Mouse (Mus musculus): ENCODE data around the gene Tnk2. TPM values are rescaled to one million over a fixed set of nuclear protein-coding genes. Genes with fewer than 3 reads are reported as not detected.

The Tnk2 gene
- polyA plus RNA-seq, 1 experiment = 238 TPM

- Histone ChIP-seq H3K4me1 (ENCODE audit: control insufficient read depth, insufficient read depth, low read length) (no peaks in the 10 kb centered on the region; the same call in 1 of the 2 replicates), H3K27ac (ENCODE audit: insufficient read depth, low read length) (no peak overlapping the region), H3K27me3 (ENCODE audit: control insufficient read depth, insufficient read depth, low read length) (no peaks in the 10 kb centered on the region), H3K4me3 (replicated peaks; ENCODE audit: insufficient read depth, low read depth, low read length) (no peak overlapping the region)
- TF ChIP-seq POLR2A (IDR thresholded peaks at IDR 0.05; ENCODE audit: borderline replicate concordance, insufficient read depth, low read length) (no peak), CTCF (IDR thresholded peaks at IDR 0.05; ENCODE audit: borderline replicate concordance, insufficient read depth, low read depth, low read length) (no peak)
- WGBS = 79% methylated on average over 14 of the region's 14 CpGs
- DNase-seq = no peak
These were observed 66.9 kb downstream of the Tnk2 start for GRCm38 (mm10) chr16:32710426-32711070.

GRCm38 (mm10) chr16:32712202-32712601 lies 68.5 kb downstream of the Tnk2 start:
- Histone ChIP-seq H3K4me3 (replicated peaks; ENCODE audit: insufficient read depth, low read depth, low read length) (no peak overlapping the region), H3K27ac (ENCODE audit: insufficient read depth, low read length) (no peak overlapping the region), H3K4me1 (ENCODE audit: control insufficient read depth, insufficient read depth, low read length) (no peaks in the 10 kb centered on the region), H3K27me3 (ENCODE audit: control insufficient read depth, insufficient read depth, low read length) (no peaks in the 10 kb centered on the region)
- TF ChIP-seq CTCF (IDR thresholded peaks at IDR 0.05; ENCODE audit: borderline replicate concordance, insufficient read depth, low read depth, low read length) = no peak
- TF ChIP-seq POLR2A (IDR thresholded peaks at IDR 0.05; ENCODE audit: borderline replicate concordance, insufficient read depth, low read length) = no peak
- 75% methylated on average over 11 of the region's 11 CpGs for WGBS
- DNase-seq = no peak

GRCm38 (mm10) chr16:32713556-32713955 lies 69.9 kb downstream of the Tnk2 start:
- no peaks in the 10 kb centered on the region for H3K4me1 ChIP-seq (ENCODE audit: control insufficient read depth, insufficient read depth, low read length)
- no peak for DNase-seq
- no peak overlapping the region for H3K4me3 ChIP-seq (replicated peaks; ENCODE audit: insufficient read depth, low read depth, low read length)
- H3K27ac ChIP-seq (ENCODE audit: insufficient read depth, low read length) = no peak overlapping the region
- no peak for TF ChIP-seq CTCF (IDR thresholded peaks at IDR 0.05; ENCODE audit: borderline replicate concordance, insufficient read depth, low read depth, low read length)
- TF ChIP-seq POLR2A (IDR thresholded peaks at IDR 0.05; ENCODE audit: borderline replicate concordance, insufficient read depth, low read length) = no peak
- WGBS = 53% methylated on average over 6 of the region's 6 CpGs
- no peaks in the 10 kb centered on the region for H3K27me3 ChIP-seq (ENCODE audit: control insufficient read depth, insufficient read depth, low read length)

DNA sequence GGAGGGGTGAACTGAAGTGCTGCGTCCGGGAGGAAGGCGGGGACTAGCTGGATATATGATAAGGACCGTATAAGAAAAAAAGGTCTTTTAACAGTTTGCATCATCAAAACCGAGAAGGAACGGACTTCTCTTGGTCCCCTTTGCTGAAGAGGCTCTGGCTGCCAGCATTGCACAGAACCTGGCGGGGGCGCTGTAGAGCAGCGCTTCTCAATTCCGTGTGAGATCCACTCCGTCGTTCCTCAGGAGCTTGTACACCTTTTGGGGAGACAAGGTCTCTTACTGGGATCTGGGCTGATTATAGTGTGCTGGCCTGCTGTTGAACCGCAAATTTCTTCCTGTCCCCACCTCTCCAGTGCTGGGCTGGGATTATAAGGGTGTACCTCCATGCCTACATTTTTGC lies 71.7 kb downstream of the Tnk2 start:
- 29% methylated on average over 13 of the region's 13 CpGs for WGBS
- Histone ChIP-seq H3K4me1 (ENCODE audit: control insufficient read depth, insufficient read depth, low read length) (no peaks in the 10 kb centered on the region), H3K4me3 (replicated peaks; ENCODE audit: insufficient read depth, low read depth, low read length) (no peak overlapping the region), H3K27ac (ENCODE audit: insufficient read depth, low read length) (no peak overlapping the region), H3K27me3 (ENCODE audit: control insufficient read depth, insufficient read depth, low read length) (no peaks in the 10 kb centered on the region)
- DNase-seq = no peak
- no peak for TF ChIP-seq POLR2A (IDR thresholded peaks at IDR 0.05; ENCODE audit: borderline replicate concordance, insufficient read depth, low read length)
- peak; percentile 37; the same call in 1 of the 2 replicates for TF ChIP-seq CTCF (IDR thresholded peaks at IDR 0.05; ENCODE audit: borderline replicate concordance, insufficient read depth, low read depth, low read length)

- 86% methylated on average over 7 of the region's 7 CpGs for WGBS
- no peak for TF ChIP-seq POLR2A (IDR thresholded peaks at IDR 0.05; ENCODE audit: borderline replicate concordance, insufficient read depth, low read length)
- no peak for TF ChIP-seq CTCF (IDR thresholded peaks at IDR 0.05; ENCODE audit: borderline replicate concordance, insufficient read depth, low read depth, low read length)
These were observed 79.5 kb downstream of the Tnk2 start for GRCm38 (mm10) chr16:32723163-32723562.

DNA sequence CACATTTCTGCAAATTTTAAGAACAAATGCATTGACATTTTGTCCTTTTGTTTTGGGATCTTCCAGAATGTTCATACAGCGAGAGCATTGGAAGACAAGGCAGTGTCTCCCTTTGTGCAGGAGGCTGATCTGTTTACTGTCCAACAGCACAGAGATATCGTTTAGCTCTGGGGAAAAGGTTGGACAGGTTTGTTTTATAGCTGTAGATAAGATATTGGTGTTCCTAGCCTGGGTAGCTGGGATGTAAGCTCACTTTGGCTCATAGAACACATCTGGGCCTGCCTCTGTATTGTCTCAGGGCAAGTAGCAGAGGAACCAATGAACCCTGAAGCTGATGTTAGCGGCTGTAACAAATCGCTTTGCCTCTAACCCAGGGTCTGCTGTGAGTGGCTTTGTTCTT lies 80.1 kb downstream of the Tnk2 start:
- no peaks in the 10 kb centered on the region; the same call in 1 of the 2 replicates for H3K27me3 ChIP-seq (ENCODE audit: control insufficient read depth, insufficient read depth, low read length)
- TF ChIP-seq CTCF (IDR thresholded peaks at IDR 0.05; ENCODE audit: borderline replicate concordance, insufficient read depth, low read depth, low read length) (no peak), POLR2A (IDR thresholded peaks at IDR 0.05; ENCODE audit: borderline replicate concordance, insufficient read depth, low read length) (no peak)
- 88% methylated on average over 4 of the region's 4 CpGs for WGBS
- no peak for DNase-seq
- H3K27ac ChIP-seq (ENCODE audit: insufficient read depth, low read length) = no peak overlapping the region
- H3K4me1 ChIP-seq (ENCODE audit: control insufficient read depth, insufficient read depth, low read length) = peaks cover 5% of the 10 kb centered on the region; the same call in 1 of the 2 replicates
- H3K4me3 ChIP-seq (replicated peaks; ENCODE audit: insufficient read depth, low read depth, low read length) = no peak overlapping the region

More at GRCm38 (mm10) chr16:32723163-32723562, 79.5 kb downstream of the Tnk2 start:
- Histone ChIP-seq H3K4me3 (replicated peaks; ENCODE audit: insufficient read depth, low read depth, low read length) (no peak overlapping the region), H3K4me1 (ENCODE audit: control insufficient read depth, insufficient read depth, low read length) (peaks cover 5% of the 10 kb centered on the region; the same call in 1 of the 2 replicates), H3K27me3 (ENCODE audit: control insufficient read depth, insufficient read depth, low read length) (no peaks in the 10 kb centered on the region; the same call in 1 of the 2 replicates), H3K27ac (ENCODE audit: insufficient read depth, low read length) (no peak overlapping the region)
- DNase-seq = no peak

DNA sequence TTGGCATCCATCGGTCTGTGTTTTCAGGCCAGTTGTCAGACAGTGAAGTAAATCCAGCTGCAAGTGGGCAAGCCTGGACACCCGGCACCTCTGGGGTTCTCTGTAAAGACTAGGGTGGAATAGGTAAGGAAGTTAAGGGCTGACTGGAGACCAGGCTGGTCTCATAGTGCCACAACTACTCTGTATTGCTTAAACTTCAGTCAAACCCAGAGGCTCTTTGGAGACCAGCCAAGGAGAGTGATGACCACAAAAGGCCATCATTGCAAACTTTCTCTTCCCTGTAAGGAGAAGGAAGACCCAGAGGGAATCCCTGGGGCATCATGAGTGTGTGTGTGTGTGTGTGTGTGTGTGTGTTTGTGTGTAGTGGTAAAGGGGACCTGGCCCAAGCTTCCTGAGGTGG lies 80.6 kb downstream of the Tnk2 start:
- TF ChIP-seq POLR2A (IDR thresholded peaks at IDR 0.05; ENCODE audit: borderline replicate concordance, insufficient read depth, low read length) = no peak
- TF ChIP-seq CTCF (IDR thresholded peaks at IDR 0.05; ENCODE audit: borderline replicate concordance, insufficient read depth, low read depth, low read length) = no peak
- no peak overlapping the region for H3K27ac ChIP-seq (ENCODE audit: insufficient read depth, low read length)
- H3K27me3 ChIP-seq (ENCODE audit: control insufficient read depth, insufficient read depth, low read length) = no peaks in the 10 kb centered on the region; the same call in 1 of the 2 replicates
- H3K4me3 ChIP-seq (replicated peaks; ENCODE audit: insufficient read depth, low read depth, low read length) = no peak overlapping the region
- no peak for DNase-seq
- H3K4me1 ChIP-seq (ENCODE audit: control insufficient read depth, insufficient read depth, low read length) = peaks cover 5% of the 10 kb centered on the region; the same call in 1 of the 2 replicates
- WGBS = 87% methylated on average over 2 of the region's 2 CpGs

DNA sequence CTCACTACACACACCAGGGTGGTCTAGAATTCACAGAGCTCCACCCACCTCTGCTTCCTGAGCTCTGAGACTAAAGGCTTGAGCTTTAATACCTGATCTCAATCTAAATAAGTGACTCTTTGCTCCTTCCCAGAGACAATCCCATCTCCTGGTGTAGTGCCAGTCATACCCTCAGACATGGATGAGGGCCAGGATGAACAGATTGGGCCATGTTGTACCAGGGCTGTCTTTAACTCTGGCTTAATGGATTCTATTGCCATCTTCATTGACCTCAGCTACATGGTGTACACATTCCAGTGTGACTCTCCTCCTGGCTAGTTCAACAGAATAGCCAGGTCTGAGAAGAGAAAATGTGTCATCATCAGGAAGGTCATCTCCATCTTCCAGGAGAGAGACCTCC lies 82.8 kb downstream of the Tnk2 start:
- Histone ChIP-seq H3K27ac (ENCODE audit: insufficient read depth, low read length) (no peak overlapping the region), H3K4me1 (ENCODE audit: control insufficient read depth, insufficient read depth, low read length) (peaks cover 5% of the 10 kb centered on the region; the same call in 1 of the 2 replicates), H3K4me3 (replicated peaks; ENCODE audit: insufficient read depth, low read depth, low read length) (no peak overlapping the region), H3K27me3 (ENCODE audit: control insufficient read depth, insufficient read depth, low read length) (no peaks in the 10 kb centered on the region; the same call in 1 of the 2 replicates)
- DNase-seq = peak; percentile 70 to 74
- TF ChIP-seq POLR2A (IDR thresholded peaks at IDR 0.05; ENCODE audit: borderline replicate concordance, insufficient read depth, low read length) (no peak), CTCF (IDR thresholded peaks at IDR 0.05; ENCODE audit: borderline replicate concordance, insufficient read depth, low read depth, low read length) (no peak)
